18 mouse cellular contexts compared by ENCODE assay signal in genomic region chr12:110932820-110933219, GRCm38 (mm10). TPM values are rescaled to one million over a fixed set of nuclear protein-coding genes. Genes with fewer than 3 reads are reported as not detected.
DNase-seq lines count a peak whose midpoint lies in the region; ATAC-seq and TF ChIP-seq lines count a peak whose summit lies in the region.
"Had no signal": no experiment of that assay in that cellular context is flagged by ENCODE, and none has a peak within 500 bp of the region (broad histone marks: within the 10 kb centered on the region; RNA-seq: fewer than 3 reads in every experiment).

No protein-coding gene starts in this region.

- no peak overlapping the region for H3K4me2 ChIP-seq in kidney, postnatal 0 days (ENCODE audit: low read length)
- no peak overlapping the region for H3K4me2 ChIP-seq in liver, embryonic 11.5 days
- no peak overlapping the region for H3K4me2 ChIP-seq in liver, postnatal 0 days (ENCODE audit: low read depth, low read length)
- H3K4me2 ChIP-seq: heart, embryonic 12.5 days; liver, embryonic 15.5 days; midbrain, embryonic 12.5 days had no signal

- DNase-seq in kidney, postnatal 0 days (ENCODE audit: low spot score): no peak
- DNase-seq in kidney, adult 2 months: no peak
- DNase-seq in liver, adult 2 months (ENCODE audit: extremely low read depth, low read depth, low spot score): peak; percentile 18
- DNase-seq in liver, embryonic 11.5 days (ENCODE audit: low spot score): no peak
- DNase-seq in ES-E14 (ENCODE audit: low read depth, low spot score): no peak
- no peak for DNase-seq in liver, postnatal 0 days
- DNase-seq in ovary, postnatal 14 days (ENCODE audit: low spot score): no peak
- DNase-seq: cerebellum, adult 11 months; cerebellum, postnatal 36 days; gastrocnemius, postnatal 36 days; heart, postnatal 4 days; lung, postnatal 4 days; thymus, adult 18-20 months had no signal

- no peak for TF ChIP-seq EP300 in liver, postnatal 0 days (IDR thresholded peaks at IDR 0.05; ENCODE audit: low read depth)

- H3K79me2 ChIP-seq in liver, adult 2 months (ENCODE audit: control insufficient read depth, insufficient read depth, low read length): no peaks in the 10 kb centered on the region

- H3K36me3 ChIP-seq in kidney, postnatal 0 days (ENCODE audit: insufficient read depth, low read length): peaks cover 13% of the 10 kb centered on the region; the same call in 1 of the 2 replicates
- no peaks in the 10 kb centered on the region for H3K36me3 ChIP-seq in kidney, adult 2 months (ENCODE audit: control insufficient read depth, insufficient read depth, low read length)
- peaks cover 8% of the 10 kb centered on the region; the same call in 1 of the 2 replicates for H3K36me3 ChIP-seq in liver, adult 2 months (ENCODE audit: control insufficient read depth, insufficient read depth, low read length)
- H3K36me3 ChIP-seq in liver, embryonic 11.5 days (ENCODE audit: control insufficient read depth, insufficient read depth, low read length): peaks cover 10% of the 10 kb centered on the region; the same call in 1 of the 2 replicates
- H3K36me3 ChIP-seq in ES-E14 (ENCODE audit: control insufficient read depth, insufficient read depth, low read length, poor library complexity, severe bottlenecking): peaks cover 14% of the 10 kb centered on the region; the same call in 1 of the 2 replicates
- peaks cover 20% of the 10 kb centered on the region for H3K36me3 ChIP-seq in liver, postnatal 0 days (replicated peaks; ENCODE audit: insufficient read depth, low read length)

- H3K9ac ChIP-seq in kidney, postnatal 0 days (ENCODE audit: low read depth, low read length): no peak overlapping the region
- H3K9ac ChIP-seq in liver, adult 2 months (ENCODE audit: low read depth, low read length): no peak overlapping the region
- no peak overlapping the region for H3K9ac ChIP-seq in liver, embryonic 11.5 days (ENCODE audit: low read depth, low read length)
- H3K9ac ChIP-seq in ES-E14 (ENCODE audit: insufficient read depth, low read depth, low read length, poor library complexity, severe bottlenecking): no peak overlapping the region
- no peak overlapping the region for H3K9ac ChIP-seq in liver, postnatal 0 days (replicated peaks)
- H3K9ac ChIP-seq: heart, embryonic 12.5 days; liver, embryonic 15.5 days; midbrain, embryonic 12.5 days had no signal

- H3K27me3 ChIP-seq in kidney, postnatal 0 days (ENCODE audit: insufficient read depth, low read length): no peaks in the 10 kb centered on the region
- no peaks in the 10 kb centered on the region for H3K27me3 ChIP-seq in kidney, adult 2 months (replicated peaks; ENCODE audit: control insufficient read depth, insufficient read depth, low read length)
- H3K27me3 ChIP-seq in liver, adult 2 months (ENCODE audit: control insufficient read depth, insufficient read depth, low read length): no peaks in the 10 kb centered on the region
- no peaks in the 10 kb centered on the region for H3K27me3 ChIP-seq in liver, embryonic 11.5 days (replicated peaks; ENCODE audit: control insufficient read depth, insufficient read depth, low read length)
- H3K27me3 ChIP-seq in liver, postnatal 0 days (ENCODE audit: insufficient read depth, low read length): no peaks in the 10 kb centered on the region
- H3K27me3 ChIP-seq: heart, embryonic 12.5 days; liver, embryonic 15.5 days; midbrain, embryonic 12.5 days had no signal

- H3K9me3 ChIP-seq in kidney, postnatal 0 days (replicated peaks; ENCODE audit: low read length): no peaks in the 10 kb centered on the region
- H3K9me3 ChIP-seq in liver, embryonic 11.5 days (ENCODE audit: control insufficient read depth, low read length): no peaks in the 10 kb centered on the region
- no peaks in the 10 kb centered on the region; the same call in 1 of the 2 replicates for H3K9me3 ChIP-seq in ES-E14 (ENCODE audit: control insufficient read depth, insufficient read depth, low read depth, low read length)
- H3K9me3 ChIP-seq in liver, postnatal 0 days (ENCODE audit: low read length): no peaks in the 10 kb centered on the region
- H3K9me3 ChIP-seq: heart, embryonic 12.5 days; liver, embryonic 15.5 days; midbrain, embryonic 12.5 days had no signal

- H3K4me3 ChIP-seq in kidney, postnatal 0 days (replicated peaks; ENCODE audit: low read depth, low read length): no peak overlapping the region
- no peak overlapping the region for H3K4me3 ChIP-seq in kidney, adult 2 months (ENCODE audit: insufficient read depth, low read depth, low read length)
- H3K4me3 ChIP-seq in liver, adult 2 months (ENCODE audit: insufficient read depth, low read depth, low read length): no peak overlapping the region
- H3K4me3 ChIP-seq in liver, embryonic 11.5 days (ENCODE audit: low read depth, low read length): no peak overlapping the region
- H3K4me3 ChIP-seq in ES-E14 (ENCODE audit: insufficient read depth in 1 of 2, low read depth in 1 of 2, low read length in 2 of 2, poor library complexity in 1 of 2, severe bottlenecking in 1 of 2): no peak overlapping the region
- no peak overlapping the region for H3K4me3 ChIP-seq in liver, postnatal 0 days (ENCODE audit: low read depth, low read length)
- H3K4me3 ChIP-seq: heart, embryonic 12.5 days; liver, embryonic 15.5 days; midbrain, embryonic 12.5 days; myocyte had no signal

- H3K27ac ChIP-seq in kidney, postnatal 0 days: no peak overlapping the region
- H3K27ac ChIP-seq in kidney, adult 2 months (ENCODE audit: insufficient read depth, low read depth, low read length): no peak overlapping the region
- 0 out of 2 replicates have a peak overlapping the region, but pooled peaks have one; percentile 2 for H3K27ac ChIP-seq in liver, adult 2 months (replicated peaks; ENCODE audit: insufficient read depth, low read depth, low read length)
- no peak overlapping the region for H3K27ac ChIP-seq in liver, embryonic 11.5 days (ENCODE audit: low read depth, low read length)
- H3K27ac ChIP-seq in ES-E14 (ENCODE audit: insufficient read depth, low read depth, low read length, poor library complexity, severe bottlenecking): peak overlapping the region; percentile 44; the same call in 1 of the 2 replicates
- no peak overlapping the region for H3K27ac ChIP-seq in liver, postnatal 0 days (ENCODE audit: low read depth)
- H3K27ac ChIP-seq: liver, embryonic 15.5 days; midbrain, embryonic 12.5 days had no signal

- no peak for TF ChIP-seq POLR2A in kidney, adult 2 months (IDR thresholded peaks at IDR 0.05; ENCODE audit: low read depth, low read length)
- no peak for TF ChIP-seq POLR2A in liver, adult 2 months (IDR thresholded peaks at IDR 0.05; ENCODE audit: extremely low read depth, insufficient read depth, low read length)

- in situ Hi-C loops in ES-E14 (cut with MboI; ENCODE audit: low sequenced_read_pairs in 2 of 2, unreplicated experiment in 2 of 2): no loop called here

- 62% methylated on average over 5 of the region's 5 CpGs for WGBS in kidney, postnatal 0 days
- 56% methylated on average over 5 of the region's 5 CpGs for WGBS in kidney, adult 2 months
- 75% methylated on average over 5 of the region's 5 CpGs for WGBS in liver, adult 2 months
- WGBS in liver, embryonic 11.5 days: 69% methylated on average over 5 of the region's 5 CpGs
- 72% methylated on average over 5 of the region's 5 CpGs for WGBS in liver, postnatal 0 days (ENCODE audit: insufficient replicate concordance)

- peak; percentile 60 for ATAC-seq in kidney, postnatal 0 days (replicated peaks; ENCODE audit: low FRiP score, low read depth)
- ATAC-seq in liver, embryonic 11.5 days (replicated peaks; ENCODE audit: low FRiP score): no peak
- peak; percentile 28 for ATAC-seq in liver, postnatal 0 days
- ATAC-seq: activated CD4-positive, CD25-positive, alpha-beta regulatory T cell, adult 4 months had no signal

- H3K4me1 ChIP-seq in kidney, postnatal 0 days (replicated peaks; ENCODE audit: insufficient read depth, low read length): no peaks in the 10 kb centered on the region
- no peaks in the 10 kb centered on the region for H3K4me1 ChIP-seq in kidney, adult 2 months (ENCODE audit: control insufficient read depth, insufficient read depth, low read length)
- H3K4me1 ChIP-seq in liver, adult 2 months (ENCODE audit: control insufficient read depth, insufficient read depth, low read length): no peaks in the 10 kb centered on the region
- H3K4me1 ChIP-seq in liver, embryonic 11.5 days (replicated peaks; ENCODE audit: control insufficient read depth, insufficient read depth, low read length): 0 out of 2 replicates have a peak, but pooled peaks cover 2% of the 10 kb centered on the region
- peaks cover 0 to 2% of the 10 kb centered on the region in 2 experiments; a peak in 1 of 4 replicates for H3K4me1 ChIP-seq in ES-E14 (ENCODE audit: control insufficient read depth in 2 of 2, insufficient read depth in 2 of 2, low read length in 2 of 2, poor library complexity in 1 of 2)
- H3K4me1 ChIP-seq in liver, postnatal 0 days (ENCODE audit: insufficient read depth): no peaks in the 10 kb centered on the region
- H3K4me1 ChIP-seq: midbrain, embryonic 12.5 days had no signal

- TF ChIP-seq CTCF in kidney, postnatal 0 days (IDR thresholded peaks at IDR 0.05; ENCODE audit: low read depth): no peak
- TF ChIP-seq CTCF in kidney, adult 2 months (conservative IDR thresholded peaks at IDR 0.05; ENCODE audit: insufficient read depth, insufficient read length, low read depth, low read length): no peak
- no peak for TF ChIP-seq CTCF in liver, adult 2 months (IDR thresholded peaks at IDR 0.05; ENCODE audit: low read depth, low read length)
- TF ChIP-seq CTCF in liver, postnatal 0 days (IDR thresholded peaks at IDR 0.05; ENCODE audit: low read depth): no peak

RNA-seq across cellular contexts. Expression of gene Tecpr2, which starts 43.8 kb away (rescaled TPM):
- 1.8 and 2.0 TPM in 2 replicates for polyA plus RNA-seq in kidney, postnatal 0 days (2015; fragmentation: Nextera tagmentation; extraction: Ambion mirVana)
- polyA plus RNA-seq in kidney, adult 2 months (2012; rRNA removed): 4.3 and 4.7 TPM in 2 replicates
- total RNA-seq in liver, adult 2 months (2014; rRNA removed): 2.5 and 3.0 TPM in 2 replicates
- 3.2 and 3.8 TPM in 2 replicates for polyA plus RNA-seq in liver, adult 2 months (2012; rRNA removed)
- 4.4 and 4.7 TPM in 2 replicates for polyA plus RNA-seq in liver, embryonic 11.5 days (2014; fragmentation: Nextera tagmentation; extraction: Ambion mirVana)
- total RNA-seq in ES-E14 (2012; rRNA removed): 11.2 and 12.6 TPM in 2 replicates
- 0.63 and 1.1 TPM in 2 replicates for polyA plus RNA-seq in liver, postnatal 0 days (2015; fragmentation: Nextera tagmentation; extraction: Ambion mirVana)

RNA-seq across cellular contexts. Expression of gene Cinp, which starts 43.9 kb away (rescaled TPM):
- 59.0 and 59.2 TPM in 2 replicates for polyA plus RNA-seq in kidney, postnatal 0 days (2015; fragmentation: Nextera tagmentation; extraction: Ambion mirVana)
- polyA plus RNA-seq in kidney, adult 2 months (2012; rRNA removed): 27.1 and 28.6 TPM in 2 replicates
- total RNA-seq in liver, adult 2 months (2014; rRNA removed): 20.4 and 20.8 TPM in 2 replicates
- 22.5 and 23.1 TPM in 2 replicates for polyA plus RNA-seq in liver, adult 2 months (2012; rRNA removed)
- 144 and 155 TPM in 2 replicates for polyA plus RNA-seq in liver, embryonic 11.5 days (2014; fragmentation: Nextera tagmentation; extraction: Ambion mirVana)
- 77.6 and 86.5 TPM in 2 replicates for total RNA-seq in ES-E14 (2012; rRNA removed)
- polyA plus RNA-seq in liver, postnatal 0 days (2015; fragmentation: Nextera tagmentation; extraction: Ambion mirVana): 30.6 and 34.2 TPM in 2 replicates

RNA-seq across cellular contexts. Expression of gene Ankrd9, which starts 46.0 kb away (rescaled TPM):
- 19.5 and 19.9 TPM in 2 replicates for polyA plus RNA-seq in kidney, postnatal 0 days (2015; fragmentation: Nextera tagmentation; extraction: Ambion mirVana)
- polyA plus RNA-seq in kidney, adult 2 months (2012; rRNA removed): 23.9 and 28.0 TPM in 2 replicates
- 0.94 and 1.4 TPM in 2 replicates for total RNA-seq in liver, adult 2 months (2014; rRNA removed)
- polyA plus RNA-seq in liver, adult 2 months (2012; rRNA removed): 10.5 and 12.8 TPM in 2 replicates
- polyA plus RNA-seq in liver, embryonic 11.5 days (2014; fragmentation: Nextera tagmentation; extraction: Ambion mirVana): 32.9 and 33.3 TPM in 2 replicates
- total RNA-seq in ES-E14 (2012; rRNA removed): 12.4 and 13.1 TPM in 2 replicates
- 15.9 and 16.5 TPM in 2 replicates for polyA plus RNA-seq in liver, postnatal 0 days (2015; fragmentation: Nextera tagmentation; extraction: Ambion mirVana)

Comparison
In these comparisons a context has a peak if more than half of its experiments do, and no peak if none do; other contexts are left out.
1. H3K27ac ChIP-seq: peak in liver, adult 2 months (single experiment) and ES-E14 (single experiment); none in kidney, postnatal 0 days (single experiment), kidney, adult 2 months (single experiment), liver, embryonic 11.5 days (single experiment) and liver, postnatal 0 days (single experiment).